Comparison of ENCODE assay signal across 8 mouse cellular contexts in genomic region chr19:32127180-32127850, GRCm38 (mm10). TPM values are rescaled to one million over a fixed set of nuclear protein-coding genes. Genes with fewer than 3 reads are reported as not detected.
DNase-seq lines count a peak whose midpoint lies in the region; ATAC-seq and TF ChIP-seq lines count a peak whose summit lies in the region.
"Had no signal": no experiment of that assay in that cellular context is flagged by ENCODE, and none has a peak within 500 bp of the region (broad histone marks: within the 10 kb centered on the region; RNA-seq: fewer than 3 reads in every experiment).

No protein-coding gene starts in this region.

- H3K4me2 ChIP-seq in intestine, embryonic 14.5 days (ENCODE audit: low read length): no peak overlapping the region
- H3K4me2 ChIP-seq: embryonic facial prominence, embryonic 12.5 days had no signal

- 68% methylated on average over 10 of the region's 10 CpGs for WGBS in intestine, embryonic 14.5 days

- intact Hi-C loops in left cerebral cortex, adult 2 months (cut with DNase I): no loop called here
- intact Hi-C loops in left cerebral cortex, postnatal 36 days (cut with DNase I): no loop called here
- intact Hi-C loops in gastrocnemius, postnatal 36 days (cut with DNase I): no loop called here
- intact Hi-C loops in left cerebral cortex, postnatal 14 days (cut with DNase I): no loop called here

- 0 out of 2 replicates have a peak, but pooled peaks have one; percentile 19 for ATAC-seq in intestine, embryonic 14.5 days (replicated peaks; ENCODE audit: low FRiP score, low TSS enrichment, low read depth)
- peak; percentile 66; the same call in 1 of the 2 replicates for ATAC-seq in megakaryocyte-erythroid progenitor cell, adult 5-6 weeks (replicated peaks; ENCODE audit: low FRiP score, low TSS enrichment, poor library complexity, severe bottlenecking)

- H3K4me3 ChIP-seq in left cerebral cortex, adult 2 months: no peak overlapping the region
- no peak overlapping the region for H3K4me3 ChIP-seq in intestine, embryonic 14.5 days (ENCODE audit: low read depth, low read length)
- H3K4me3 ChIP-seq: embryonic facial prominence, embryonic 12.5 days had no signal

- no peak overlapping the region for H3K9ac ChIP-seq in intestine, embryonic 14.5 days (ENCODE audit: low read length)
- H3K9ac ChIP-seq: embryonic facial prominence, embryonic 12.5 days had no signal

- no peaks in the 10 kb centered on the region for H3K9me3 ChIP-seq in intestine, embryonic 14.5 days (ENCODE audit: control insufficient read depth, low read length)
- H3K9me3 ChIP-seq: embryonic facial prominence, embryonic 12.5 days had no signal

- DNase-seq in left cerebral cortex, adult 2 months (ENCODE audit: extremely low spot score in 1 of 2, low spot score in 2 of 2): no peak
- no peak for DNase-seq in left cerebral cortex, postnatal 36 days (ENCODE audit: low spot score in 2 of 2)
- DNase-seq in R1 (ENCODE audit: low read depth, low spot score): peak; percentile 64
- DNase-seq in intestine, embryonic 14.5 days (ENCODE audit: low spot score): no peak
- DNase-seq in gastrocnemius, postnatal 36 days: no peak
- DNase-seq in left cerebral cortex, postnatal 14 days (ENCODE audit: low spot score in 2 of 2): no peak

- H3K27ac ChIP-seq in left cerebral cortex, adult 2 months: no peak overlapping the region
- no peak overlapping the region for H3K27ac ChIP-seq in intestine, embryonic 14.5 days (ENCODE audit: low read depth)
- H3K27ac ChIP-seq: embryonic facial prominence, embryonic 12.5 days had no signal

- TF ChIP-seq CTCF in left cerebral cortex, adult 2 months (IDR thresholded peaks at IDR 0.05): peak; percentile 70

- H3K4me1 ChIP-seq in intestine, embryonic 14.5 days (replicated peaks; ENCODE audit: control insufficient read depth, insufficient read depth, low read length): no peaks in the 10 kb centered on the region
- H3K4me1 ChIP-seq: embryonic facial prominence, embryonic 12.5 days had no signal

- no peaks in the 10 kb centered on the region for H3K27me3 ChIP-seq in intestine, embryonic 14.5 days (replicated peaks; ENCODE audit: control insufficient read depth, insufficient read depth, low read length)
- H3K27me3 ChIP-seq: embryonic facial prominence, embryonic 12.5 days had no signal

- H3K36me3 ChIP-seq in intestine, embryonic 14.5 days (ENCODE audit: control insufficient read depth, insufficient read depth, low read length): peaks cover 20% of the 10 kb centered on the region; the same call in 1 of the 2 replicates

RNA-seq across cellular contexts. Expression of gene Asah2, which starts 19.3 kb away (rescaled TPM):
- 10 to 100 TPM in 1 of 2 experiments, 1 to 10 TPM in 1; 8.3 to 12.3 TPM for total RNA-seq in left cerebral cortex, adult 2 months (2021)
- 1 to 10 TPM; 8.7 to 9.3 TPM for total RNA-seq in left cerebral cortex, postnatal 36 days (2021)
- polyA plus RNA-seq in intestine, embryonic 14.5 days (2014; fragmentation: Nextera tagmentation; extraction: Ambion mirVana): 1.9 and 2.0 TPM in 2 replicates
- total RNA-seq in megakaryocyte-erythroid progenitor cell, adult 5-6 weeks (2014; fragmentation: Nextera tagmentation): 2.1 and 6.4 TPM in 2 replicates
- total RNA-seq in megakaryocyte-erythroid progenitor cell, adult 5-6 weeks (2017): 1.7 and 4.7 TPM in 2 replicates
- total RNA-seq in gastrocnemius, postnatal 36 days (2021): 1 to 10 TPM; 5.4 to 7.0 TPM
- 1 to 10 TPM; 5.6 to 6.5 TPM for total RNA-seq in left cerebral cortex, postnatal 14 days (2021)
